Mouse (Mus musculus) cortical plate, adult 2 months (tissue): ENCODE measurements around the gene Cxcl14.

ENCODE experiments used
- CTCF ChIP-seq: fragments of 200-500 bp; IDR thresholded peaks from 2 replicates; pipeline ENCODE4 v1.5.1; 2011; ENCODE audit warnings: mild to moderate bottlenecking, control low read depth, low read length; ENCODE audit not compliant: insufficient read depth; ENCODE audit errors: extremely low read depth
- POLR2A ChIP-seq: fragments of 200-500 bp; IDR thresholded peaks from 2 replicates; pipeline ENCODE4 v1.6.1; 2011; ENCODE audit warnings: mild to moderate bottlenecking, low read length, control low read depth; ENCODE audit not compliant: insufficient read depth; ENCODE audit errors: extremely low read depth

- TF ChIP-seq CTCF (no peak), POLR2A (no peak)
Measured at GRCm38 (mm10) chr13:56259926-56260250, 36.5 kb downstream of the Cxcl14 start.
